Mouse (Mus musculus) G1E (cell line): ENCODE results near the gene Prelid3b. TPM values are rescaled to one million over a fixed set of nuclear protein-coding genes. Genes with fewer than 3 reads are reported as not detected.
A peak's percentile ranks its signal among the peaks of the same experiment; 100 is the strongest.

Source experiments
- ATAC-seq: 2 replicates; pipeline ENCODE4 v1.8.0; 2016; ENCODE audit warnings: mild to moderate bottlenecking; ENCODE audit not compliant: insufficient number of reproducible peaks, poor library complexity, low FRiP score, severe bottlenecking; ENCODE audit errors: extremely low read depth
- DNase-seq: peaks from one replicate; pipeline ENCODE4 v3.0.0; 2012; ENCODE audit warnings: low spot score
- H3K27me3 ChIP-seq: 2 replicates; pipeline ENCODE4 v1.6.1; 2012; ENCODE audit warnings: mild to moderate bottlenecking, low read length, inconsistent platforms; ENCODE audit not compliant: insufficient read depth
- H3K36me3 ChIP-seq: replicated peaks from 2 replicates; pipeline ENCODE3; 2012; ENCODE audit warnings: mild to moderate bottlenecking, inconsistent platforms
- H3K4me1 ChIP-seq: 2 replicates; pipeline ENCODE4 v1.6.1; 2012; ENCODE audit warnings: low read depth, low read length, inconsistent platforms, mixed read lengths; ENCODE audit not compliant: insufficient read depth
- H3K4me3 ChIP-seq: 2 replicates; pipeline ENCODE4 v1.5.1; 2012; ENCODE audit warnings: low read depth, mild to moderate bottlenecking, inconsistent platforms, low read length, moderate library complexity, mixed read lengths
- H3K9me3 ChIP-seq: replicated peaks from 2 replicates; pipeline ENCODE4 v1.6.1; 2012; ENCODE audit warnings: inconsistent platforms
- CTCF ChIP-seq: IDR thresholded peaks from 2 replicates; pipeline ENCODE4 v1.5.1; 2012; ENCODE audit warnings: low read depth, low read length, inconsistent platforms, mixed read lengths
- GATA1 ChIP-seq: IDR thresholded peaks from 2 replicates; pipeline ENCODE4 v1.6.1; 2012; ENCODE audit warnings: borderline replicate concordance, low read length, inconsistent platforms, mixed read lengths
- GATA2 ChIP-seq: IDR thresholded peaks from 2 replicates; pipeline ENCODE4 v1.6.1; 2012; ENCODE audit warnings: low read depth, low read length, inconsistent platforms, borderline replicate concordance
- POLR2AphosphoS5 ChIP-seq: IDR thresholded peaks from 2 replicates; pipeline ENCODE4 v1.6.1; 2012; ENCODE audit warnings: low read depth, low read length, inconsistent platforms; ENCODE audit not compliant: insufficient replicate concordance
- TAL1 ChIP-seq: conservative IDR thresholded peaks from 2 replicates; pipeline ENCODE4 v1.6.1; 2012; ENCODE audit warnings: low read depth, low read length, inconsistent platforms, mixed read lengths
- polyA plus RNA-seq: library from polyadenylated mRNA; stranded (reverse); fragments of >175 nt; gene quantifications from 2 replicates; pipeline ENCODE4 v1.2.3, GENCODE M21; 2012
- total RNA-seq, 2 experiments: library from RNA; stranded (forward) in 1 of 2; stranded (reverse) in 1 of 2; fragments of 200-1000 nt in 1 of 2; fragments of >200 nt in 1 of 2; fragmentation: Nextera tagmentation in 1 of 2; gene quantifications; 2 replicates each; pipeline ENCODE4 v1.2.3; 2014 to 2017

Prelid3b gene
- total and polyA plus RNA-seq, 3 experiments, result 57.8 to 165 (median 88.7) TPM

- no peak for TF ChIP-seq POLR2AphosphoS5
- TF ChIP-seq CTCF, result no peak
- no peak for TF ChIP-seq TAL1
- no peak for TF ChIP-seq GATA1
- TF ChIP-seq GATA2, result no peak
- Histone ChIP-seq H3K4me1 (peaks cover 14% of the 10 kb centered on the region), H3K9me3 (no peaks in the 10 kb centered on the region), H3K36me3 (peaks cover under 1% of the 10 kb centered on the region), H3K27me3 (peaks cover 60% of the 10 kb centered on the region), H3K4me3 (no peak overlapping the region)
- no peak for DNase-seq
- ATAC-seq, result no peak
These were observed 29.8 kb downstream of the Prelid3b start for GRCm38 (mm10) chr2:174443046-174443445.

GRCm38 (mm10) chr2:174442460-174442859, 30.4 kb downstream of the Prelid3b start:
- Histone ChIP-seq H3K4me1 (peaks cover 19% of the 10 kb centered on the region), H3K9me3 (no peaks in the 10 kb centered on the region), H3K4me3 (no peak overlapping the region), H3K27me3 (peaks cover 61% of the 10 kb centered on the region), H3K36me3 (peaks cover 5% of the 10 kb centered on the region)
- ATAC-seq (no peak), DNase-seq (no peak)
- TF ChIP-seq POLR2AphosphoS5, result no peak
- TF ChIP-seq GATA2, result no peak
- no peak for TF ChIP-seq TAL1
- TF ChIP-seq CTCF, result no peak
- no peak for TF ChIP-seq GATA1

- Histone ChIP-seq H3K4me1 (peaks cover 25% of the 10 kb centered on the region), H3K36me3 (peaks cover 11% of the 10 kb centered on the region), H3K27me3 (peaks cover 56% of the 10 kb centered on the region), H3K4me3 (no peak overlapping the region), H3K9me3 (no peaks in the 10 kb centered on the region)
- no peak for ATAC-seq
- TF ChIP-seq POLR2AphosphoS5, result no peak
- TF ChIP-seq GATA1, result no peak
- TF ChIP-seq GATA2, result no peak
- TF ChIP-seq TAL1, result no peak
- TF ChIP-seq CTCF, result no peak
- DNase-seq, result no peak
These were observed 31.0 kb downstream of the Prelid3b start for GRCm38 (mm10) chr2:174441898-174442297.

DNA sequence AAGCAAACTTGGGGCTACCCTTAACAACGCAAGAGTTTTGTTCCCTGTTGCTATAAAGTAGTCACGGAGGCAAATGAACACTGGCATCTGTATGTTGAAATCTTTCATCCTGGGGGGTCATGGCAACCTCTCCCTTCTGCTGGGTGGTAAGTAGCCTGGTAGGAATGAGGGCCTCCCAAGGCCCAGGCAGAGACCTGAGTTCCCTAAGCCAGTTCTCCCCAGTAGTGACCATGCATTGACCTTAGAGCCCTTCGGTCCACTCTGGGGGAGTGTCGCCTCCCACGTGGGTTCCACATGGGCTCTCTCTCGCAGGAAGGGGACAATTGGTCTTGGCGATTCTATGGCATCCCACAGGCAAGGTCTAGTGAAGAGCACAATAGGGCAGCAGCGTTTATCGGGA, 32.9 kb downstream of the Prelid3b start:
- DNase-seq (no peak), ATAC-seq (no peak)
- H3K4me3 ChIP-seq, result no peak overlapping the region
- H3K36me3 ChIP-seq, result peaks cover 28% of the 10 kb centered on the region
- TF ChIP-seq POLR2AphosphoS5 (no peak), GATA2 (no peak), GATA1 (no peak), TAL1 (no peak), CTCF (no peak)
- H3K4me1 ChIP-seq, result peaks cover 28% of the 10 kb centered on the region
- no peaks in the 10 kb centered on the region for H3K9me3 ChIP-seq
- peaks cover 43% of the 10 kb centered on the region for H3K27me3 ChIP-seq

DNA sequence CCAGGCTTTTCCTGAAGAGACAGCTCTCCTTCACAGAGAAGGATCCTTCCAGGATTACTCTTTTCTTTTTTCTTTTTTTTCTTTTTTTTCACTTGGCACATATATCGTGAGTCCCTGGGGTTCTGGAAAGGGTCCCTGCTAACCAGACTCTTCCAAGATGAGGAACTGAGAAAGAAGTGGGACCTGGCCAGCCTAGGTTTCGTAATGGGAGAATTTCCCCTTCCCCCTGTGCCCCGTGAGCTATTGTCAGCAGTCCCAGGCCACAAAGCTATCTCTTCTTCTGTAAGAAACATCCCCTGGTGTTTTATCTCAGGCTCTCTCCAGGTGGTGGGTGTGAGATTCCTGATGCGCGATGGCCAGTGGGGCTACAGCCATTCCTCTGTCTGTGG, 33.4 kb downstream of the Prelid3b start:
- no peak for ATAC-seq
- peaks cover 28% of the 10 kb centered on the region for H3K4me1 ChIP-seq

DNA sequence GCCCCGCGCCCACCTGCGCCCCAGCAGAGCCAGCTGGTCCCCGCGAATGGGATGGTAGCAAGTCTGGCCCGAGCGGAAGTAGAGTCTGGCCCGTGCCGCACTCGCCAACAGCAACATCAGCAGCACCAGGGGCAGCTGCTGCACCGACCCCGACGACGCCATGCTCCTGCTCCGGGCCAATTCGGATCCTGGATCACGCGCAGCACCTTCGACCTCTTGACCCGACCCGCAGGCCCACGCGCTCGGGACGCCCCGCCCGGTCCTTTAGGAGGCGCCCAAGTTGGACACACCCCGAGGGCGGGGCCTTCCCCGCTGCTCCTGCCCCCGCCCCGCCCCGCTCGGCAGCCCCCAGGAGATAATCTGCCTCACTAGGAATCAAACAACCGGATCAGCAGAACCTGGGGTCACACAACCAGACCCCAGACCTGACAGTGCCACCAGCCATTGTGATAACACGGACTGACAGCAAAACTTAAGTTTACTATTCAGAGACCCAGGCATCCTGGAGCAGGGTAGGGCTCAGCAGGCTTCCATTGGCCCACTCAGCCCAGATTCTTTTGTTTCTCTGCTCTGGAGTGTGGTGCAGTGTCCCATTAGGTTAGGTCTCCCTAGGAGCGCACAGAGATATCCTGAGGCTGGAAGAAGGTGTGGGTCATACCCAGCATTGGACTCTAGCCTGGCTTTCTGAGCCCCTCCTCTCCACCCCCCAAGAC, 34.0 kb downstream of the Prelid3b start, which contains the start of gene Ctsz:
TSS of gene Ctsz (minus strand) at position 303 of the 713 bp plus-strand sequence.
- peaks cover 39% of the 10 kb centered on the region for H3K27me3 ChIP-seq
- DNase-seq, result peak; percentile 57
- peaks cover 28% of the 10 kb centered on the region for H3K4me1 ChIP-seq
- ATAC-seq, result peak; percentile 52
- peak within 1 kb of the TSS; percentile 77 for H3K4me3 ChIP-seq
- H3K36me3 ChIP-seq, result peaks cover 38% of the 10 kb centered on the region
- H3K9me3 ChIP-seq, result no peaks in the 10 kb centered on the region
- no peak for TF ChIP-seq CTCF
- no peak for TF ChIP-seq GATA2
- TF ChIP-seq POLR2AphosphoS5, result no peak
- no peak for TF ChIP-seq GATA1
- TF ChIP-seq TAL1, result no peak

More for the DNA sequence above, 33.4 kb downstream of the Prelid3b start:
- no peak for DNase-seq
- H3K27me3 ChIP-seq, result peaks cover 45% of the 10 kb centered on the region
- no peaks in the 10 kb centered on the region for H3K9me3 ChIP-seq
- no peak overlapping the region for H3K4me3 ChIP-seq
- no peak for TF ChIP-seq GATA2
- no peak for TF ChIP-seq TAL1
- TF ChIP-seq POLR2AphosphoS5, result no peak
- TF ChIP-seq GATA1, result no peak
- TF ChIP-seq CTCF, result no peak
- H3K36me3 ChIP-seq, result peaks cover 33% of the 10 kb centered on the region
